Mouse (Mus musculus) midbrain, embryonic 11.5 days (tissue): ENCODE data around the gene Ndufaf2. TPM values are rescaled to one million over a fixed set of nuclear protein-coding genes. Genes with fewer than 3 reads are reported as not detected.

Source experiments
- ATAC-seq: fragments of 200-750 bp; cut with Nextera tagmentation; 2 replicates; pipeline ENCODE4 v1.8.0; 2017; ENCODE audit warnings: moderate TSS enrichment, moderate library complexity; ENCODE audit not compliant: low FRiP score
- DNase-seq: peaks from one replicate; pipeline ENCODE4 v3.0.0; 2015; ENCODE audit warnings: low spot score; ENCODE audit errors: missing footprints
- H3K27ac ChIP-seq: fragments of 300-500 bp; sonication (generic); 2 replicates; pipeline ENCODE4 v1.5.1; 2014; ENCODE audit warnings: low read depth, low read length
- H3K27me3 ChIP-seq: fragments of 300-500 bp; sonication (generic); 2 replicates; pipeline ENCODE4 v1.6.1; 2014; ENCODE audit warnings: mild to moderate bottlenecking, low read length, moderate library complexity, mixed read lengths; ENCODE audit not compliant: control insufficient read depth, insufficient read depth
- H3K36me3 ChIP-seq: fragments of 300-500 bp; sonication (generic); 2 replicates; pipeline ENCODE4 v1.6.1; 2014; ENCODE audit warnings: mild to moderate bottlenecking, low read length, moderate library complexity, mixed read lengths; ENCODE audit not compliant: control insufficient read depth, insufficient read depth
- H3K4me1 ChIP-seq: fragments of 300-500 bp; sonication (generic); 2 replicates; pipeline ENCODE4 v1.6.1; 2014; ENCODE audit warnings: low read length; ENCODE audit not compliant: control insufficient read depth, insufficient read depth
- H3K4me2 ChIP-seq: fragments of 300-500 bp; sonication (generic); 2 replicates; pipeline ENCODE4 v1.6.1; 2014; ENCODE audit warnings: mild to moderate bottlenecking, moderate library complexity
- H3K4me3 ChIP-seq: fragments of 300-500 bp; sonication (generic); 2 replicates; pipeline ENCODE4 v1.5.1; 2014; ENCODE audit warnings: low read depth, low read length
- H3K9ac ChIP-seq: fragments of 300-500 bp; sonication (generic); 2 replicates; pipeline ENCODE4 v1.6.1; 2014; ENCODE audit warnings: low read length
- H3K9me3 ChIP-seq: fragments of 300-500 bp; sonication (generic); 2 replicates; pipeline ENCODE4 v1.6.1; 2016; ENCODE audit warnings: low read length; ENCODE audit not compliant: control insufficient read depth
- WGBS: fragments of 180-500 bp; shearing (Covaris S2); extraction: QIAGEN DNeasy Blood & Tissue Kit; methylation state at CpG from one replicate; pipeline ENCODE4 v1.1.7; 2014; 5-methylcytosine and 5-hydroxymethylcytosine counted together
- polyA plus RNA-seq: library from polyadenylated mRNA; unstranded; fragments of >200 nt; fragmentation: Nextera tagmentation; extraction: Ambion mirVana; gene quantifications from 2 replicates; pipeline ENCODE4 v1.2.1, GENCODE M21; 2014

Gene Ndufaf2
- polyA plus RNA-seq, 1 experiment from 2014 or later, result 82.4 TPM

DNA sequence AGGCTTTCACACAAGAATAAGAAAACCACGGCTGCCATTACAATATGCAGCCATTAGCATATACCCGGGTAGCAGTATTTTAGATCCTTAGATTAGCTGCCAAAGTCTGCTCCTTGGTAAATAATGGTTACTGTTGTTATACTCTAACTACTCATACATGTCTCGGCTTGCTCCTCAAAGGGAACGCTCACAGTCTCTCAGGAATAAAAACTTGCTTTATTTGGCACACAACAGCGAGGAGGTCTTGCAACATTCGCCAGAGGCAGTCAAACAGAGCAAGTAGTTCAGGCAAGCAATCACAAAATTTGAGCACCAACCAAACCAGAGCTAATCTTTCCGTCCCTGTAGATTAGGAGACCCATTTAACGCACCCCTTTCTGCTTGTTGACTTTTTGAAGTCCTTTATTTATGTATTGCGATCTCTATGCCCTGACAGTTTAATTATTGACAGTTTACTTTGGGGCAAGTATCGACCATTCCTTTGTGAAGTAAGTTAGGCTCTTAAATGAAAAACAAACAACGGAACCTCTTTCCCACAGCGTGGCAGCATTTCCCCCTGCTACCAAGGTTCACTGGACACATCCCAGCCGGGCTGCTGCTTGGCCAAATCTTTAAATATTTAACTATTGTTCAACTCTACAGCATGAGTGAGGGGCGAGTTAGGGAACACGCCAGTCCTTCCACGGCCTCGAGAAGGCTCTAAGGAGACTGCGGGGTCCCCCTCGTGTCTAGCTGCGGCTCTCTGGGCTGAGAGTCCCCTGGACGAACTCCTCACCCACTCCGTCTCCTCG lies 114.8 kb downstream of the Ndufaf2 start:
- Histone ChIP-seq H3K4me3 (peak overlapping the region; percentile 76), H3K36me3 (no peaks in the 10 kb centered on the region), H3K4me1 (peaks cover 24% of the 10 kb centered on the region), H3K27me3 (no peaks in the 10 kb centered on the region), H3K9ac (peak overlapping the region; percentile 91), H3K27ac (peak overlapping the region; percentile 45; the same call in 1 of the 2 replicates), H3K9me3 (no peaks in the 10 kb centered on the region), H3K4me2 (peak overlapping the region; percentile 55)
- 5% methylated on average over 23 of the region's 23 CpGs for WGBS
- DNase-seq (peak; percentile 87), ATAC-seq (peak; percentile 71; the same call in 1 of the 2 replicates)

DNA sequence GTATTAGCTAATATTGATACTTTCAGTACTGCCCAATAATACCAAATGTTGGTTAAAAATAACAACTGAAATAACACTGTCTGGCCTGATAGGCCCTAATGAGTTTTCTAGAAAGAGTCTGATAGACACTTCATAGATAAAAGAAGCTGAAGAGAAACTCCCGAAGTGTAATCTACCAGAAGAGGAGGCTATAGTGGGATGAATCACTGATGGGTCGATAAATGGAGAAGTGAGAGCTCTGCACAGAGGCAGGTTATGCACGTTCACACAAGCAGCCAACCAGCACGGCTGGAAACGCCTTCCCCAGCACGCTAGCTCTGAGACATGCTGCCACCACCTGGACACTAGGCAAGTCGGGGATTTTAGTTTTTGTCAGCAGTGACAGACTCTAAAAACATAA lies 117.1 kb downstream of the Ndufaf2 start:
- H3K4me2 ChIP-seq, result no peak overlapping the region
- no peaks in the 10 kb centered on the region for H3K36me3 ChIP-seq
- no peaks in the 10 kb centered on the region for H3K9me3 ChIP-seq
- H3K4me1 ChIP-seq, result peaks cover 24% of the 10 kb centered on the region
- DNase-seq (peak; percentile 88), ATAC-seq (peak; percentile 31; the same call in 1 of the 2 replicates)
- no peaks in the 10 kb centered on the region for H3K27me3 ChIP-seq
- H3K27ac ChIP-seq, result no peak overlapping the region
- 7% methylated on average over 7 of the region's 7 CpGs for WGBS
- no peak overlapping the region for H3K9ac ChIP-seq
- no peak overlapping the region for H3K4me3 ChIP-seq

DNA sequence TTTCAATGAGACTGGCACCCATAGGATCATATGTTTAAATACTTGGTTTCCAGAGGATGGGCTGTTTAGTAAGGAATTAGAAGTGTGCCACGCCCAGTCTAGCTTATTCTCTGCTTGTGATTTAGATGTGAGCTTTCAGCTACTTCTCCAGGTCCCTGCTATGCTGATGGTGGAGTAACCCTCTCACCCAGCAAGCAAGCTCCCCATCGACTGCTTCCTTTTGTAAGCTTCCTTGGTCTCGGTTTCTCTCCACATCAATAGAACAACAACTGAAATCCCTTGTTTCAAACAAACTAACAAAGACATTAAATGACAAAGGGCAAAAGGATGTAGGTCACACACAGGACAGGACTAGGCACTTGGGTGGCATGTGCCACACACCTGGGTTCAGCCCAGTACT lies 118.0 kb downstream of the Ndufaf2 start:
- H3K4me1 ChIP-seq, result peaks cover 24% of the 10 kb centered on the region
- WGBS, result 31% methylated on average over 3 of the region's 3 CpGs
- H3K4me2 ChIP-seq, result no peak overlapping the region
- no peaks in the 10 kb centered on the region for H3K36me3 ChIP-seq
- H3K9ac ChIP-seq, result no peak overlapping the region
- H3K27me3 ChIP-seq, result no peaks in the 10 kb centered on the region
- no peak for DNase-seq
- no peak for ATAC-seq
- no peak overlapping the region for H3K4me3 ChIP-seq
- H3K9me3 ChIP-seq, result no peaks in the 10 kb centered on the region
- no peak overlapping the region for H3K27ac ChIP-seq

DNA sequence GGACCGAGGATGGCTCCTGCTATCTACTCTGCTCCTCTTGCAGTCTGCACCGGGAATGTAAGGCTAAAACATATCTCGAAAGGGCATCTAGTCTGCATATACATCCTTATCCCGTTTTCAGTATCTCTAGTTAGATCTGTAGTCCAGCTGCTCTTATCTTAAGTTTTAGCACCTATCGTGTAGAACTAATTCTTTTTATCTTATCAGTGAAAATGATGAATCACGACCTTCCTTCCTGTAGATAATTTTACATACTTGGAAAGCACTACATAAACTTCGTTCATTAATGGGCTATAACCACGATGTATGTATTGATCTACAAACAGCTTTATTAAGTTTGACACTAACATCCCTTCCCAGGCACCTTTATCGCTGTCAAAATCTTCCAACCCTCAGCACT lies 118.5 kb downstream of the Ndufaf2 start:
- Histone ChIP-seq H3K9ac (no peak overlapping the region), H3K4me3 (no peak overlapping the region), H3K9me3 (no peaks in the 10 kb centered on the region), H3K4me1 (peaks cover 22% of the 10 kb centered on the region), H3K4me2 (no peak overlapping the region), H3K27ac (no peak overlapping the region), H3K36me3 (no peaks in the 10 kb centered on the region), H3K27me3 (no peaks in the 10 kb centered on the region)
- DNase-seq (no peak), ATAC-seq (no peak)
- 68% methylated on average over 9 of the region's 9 CpGs for WGBS

DNA sequence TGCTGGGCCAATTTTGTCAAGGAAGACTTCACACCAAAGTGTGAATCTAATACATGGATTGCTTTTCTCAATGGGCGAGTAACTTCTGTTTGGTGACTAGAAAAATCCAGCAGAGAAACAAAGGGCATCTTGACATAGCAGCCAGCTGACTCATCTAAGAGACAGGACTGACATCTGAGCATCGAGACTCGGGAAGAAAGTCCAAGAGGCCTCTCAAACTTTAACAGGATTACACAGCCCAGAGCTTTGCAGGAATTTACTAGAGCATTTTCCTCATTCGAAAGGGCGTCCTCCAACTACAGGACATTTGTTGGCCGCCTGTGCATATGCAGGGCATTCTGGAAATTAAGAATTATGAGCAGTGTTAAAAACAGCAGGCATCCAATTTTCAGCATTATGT lies 119.0 kb downstream of the Ndufaf2 start:
- Histone ChIP-seq H3K27ac (no peak overlapping the region), H3K4me1 (peaks cover 22% of the 10 kb centered on the region), H3K9ac (no peak overlapping the region), H3K27me3 (no peaks in the 10 kb centered on the region), H3K36me3 (no peaks in the 10 kb centered on the region), H3K4me3 (no peak overlapping the region), H3K9me3 (no peaks in the 10 kb centered on the region), H3K4me2 (no peak overlapping the region)
- 22% methylated on average over 6 of the region's 6 CpGs for WGBS
- ATAC-seq (no peak), DNase-seq (no peak)

DNA sequence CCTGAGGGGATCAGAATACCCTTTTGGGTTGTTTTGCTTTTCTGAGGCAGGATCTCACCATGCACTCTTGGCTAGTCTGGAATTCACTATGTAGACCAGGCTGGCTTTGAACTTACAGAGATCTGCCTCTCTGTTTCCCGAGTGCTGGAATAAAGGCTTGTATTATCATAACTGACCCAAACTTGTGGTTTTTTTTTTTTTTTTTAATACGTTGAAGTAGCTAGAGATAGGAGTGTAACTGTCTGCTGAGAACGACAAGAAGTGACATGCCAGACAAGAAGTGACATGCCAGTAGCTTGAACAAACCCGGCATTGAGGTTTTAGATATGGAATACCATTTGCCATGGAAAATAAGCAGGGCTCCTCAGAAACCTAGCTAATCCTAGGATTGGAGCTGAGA lies 125.6 kb downstream of the Ndufaf2 start:
- WGBS, result 93% methylated on average over 4 of the region's 4 CpGs
- Histone ChIP-seq H3K36me3 (no peaks in the 10 kb centered on the region), H3K9me3 (no peaks in the 10 kb centered on the region), H3K27me3 (no peaks in the 10 kb centered on the region), H3K27ac (no peak overlapping the region), H3K4me2 (no peak overlapping the region), H3K4me3 (no peak overlapping the region), H3K4me1 (no peaks in the 10 kb centered on the region), H3K9ac (no peak overlapping the region)
- DNase-seq, result no peak
- ATAC-seq, result no peak

DNA sequence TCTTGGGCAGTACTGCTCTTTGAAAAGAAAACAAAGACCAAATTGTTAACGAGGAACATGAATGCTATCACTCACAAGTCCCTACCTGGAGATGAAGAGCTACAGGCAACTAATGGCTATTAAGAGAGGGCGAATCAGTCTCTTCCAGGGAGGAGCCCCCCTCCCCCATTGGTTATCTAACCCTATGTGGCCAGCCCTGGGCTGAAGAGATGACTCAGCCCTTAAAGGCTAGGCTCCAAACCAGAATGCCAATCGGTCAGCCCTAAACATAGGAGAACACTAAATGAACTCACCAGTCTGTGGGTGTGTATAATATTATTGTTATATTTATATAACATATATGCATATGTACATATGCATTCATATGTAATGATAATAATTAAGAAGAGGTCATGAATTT lies 132.6 kb downstream of the Ndufaf2 start:
- Histone ChIP-seq H3K4me3 (no peak overlapping the region), H3K9ac (no peak overlapping the region), H3K4me2 (no peak overlapping the region), H3K36me3 (no peaks in the 10 kb centered on the region), H3K27ac (no peak overlapping the region), H3K27me3 (no peaks in the 10 kb centered on the region), H3K9me3 (no peaks in the 10 kb centered on the region), H3K4me1 (no peaks in the 10 kb centered on the region)
- 80% methylated on average over 3 of the region's 3 CpGs for WGBS
- DNase-seq (no peak), ATAC-seq (no peak)

DNA sequence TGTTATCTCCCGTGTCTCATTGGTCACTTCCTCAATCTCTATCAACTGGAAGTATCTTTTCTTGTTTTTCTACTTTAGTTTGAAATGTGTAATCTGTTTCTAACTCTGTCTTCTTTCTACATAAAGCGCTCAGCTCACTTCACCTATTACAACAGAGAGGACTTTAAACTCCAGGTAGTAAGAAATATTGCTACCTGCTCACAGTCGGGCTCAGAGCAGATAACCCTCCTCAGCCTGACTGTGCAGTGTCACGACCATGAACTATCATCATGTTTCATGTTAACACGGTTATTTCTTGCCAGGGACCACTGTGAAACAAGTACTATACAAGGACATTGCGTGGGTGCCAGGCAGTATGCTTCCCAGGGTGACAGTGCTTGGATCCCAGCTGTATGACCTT lies 141.1 kb downstream of the Ndufaf2 start:
- no peak overlapping the region for H3K27ac ChIP-seq
- no peak overlapping the region for H3K9ac ChIP-seq
- WGBS, result 86% methylated on average over 6 of the region's 6 CpGs
- H3K4me2 ChIP-seq, result no peak overlapping the region
- no peak overlapping the region for H3K4me3 ChIP-seq
- H3K27me3 ChIP-seq, result no peaks in the 10 kb centered on the region
- ATAC-seq (no peak), DNase-seq (no peak)
- no peaks in the 10 kb centered on the region for H3K4me1 ChIP-seq
- no peaks in the 10 kb centered on the region for H3K9me3 ChIP-seq
- no peaks in the 10 kb centered on the region for H3K36me3 ChIP-seq

DNA sequence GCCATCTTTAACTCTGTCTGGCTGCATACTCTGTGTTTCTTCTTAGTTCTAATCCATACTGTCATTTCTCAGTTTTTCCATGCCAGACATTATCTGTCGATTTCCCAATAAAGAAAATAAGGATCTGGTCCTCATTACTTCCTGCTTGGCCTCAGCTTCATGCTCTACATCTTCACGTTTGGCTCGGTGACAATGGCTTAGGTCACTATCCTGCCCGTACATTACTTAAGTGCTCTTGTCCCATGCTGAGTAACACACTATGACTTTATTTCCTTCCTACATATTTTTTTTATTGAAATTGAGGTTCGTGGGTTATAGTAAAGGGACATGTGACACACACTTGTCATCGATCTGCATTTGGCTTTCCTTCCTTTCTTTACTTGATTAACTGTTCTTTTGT lies 143.3 kb downstream of the Ndufaf2 start:
- Histone ChIP-seq H3K27me3 (no peaks in the 10 kb centered on the region), H3K4me2 (no peak overlapping the region), H3K36me3 (no peaks in the 10 kb centered on the region), H3K27ac (no peak overlapping the region), H3K9me3 (no peaks in the 10 kb centered on the region), H3K4me3 (no peak overlapping the region), H3K4me1 (no peaks in the 10 kb centered on the region), H3K9ac (no peak overlapping the region)
- ATAC-seq (no peak), DNase-seq (no peak)
- WGBS, result 88% methylated on average over 6 of the region's 6 CpGs
